Mouse (Mus musculus): ENCODE results near the gene Tmed4.
"Not testable (repeated sequence)": the region's sequence is repeated elsewhere in the genome, so short reads cannot be mapped to it uniquely, and the experiment has no call there.

Gene Tmed4

GRCm38 (mm10) chr11:6273607-6274006 is 1.1 kb downstream of the Tmed4 start:
- DNase-seq (ENCODE audit: low spot score), result no peak

DNA sequence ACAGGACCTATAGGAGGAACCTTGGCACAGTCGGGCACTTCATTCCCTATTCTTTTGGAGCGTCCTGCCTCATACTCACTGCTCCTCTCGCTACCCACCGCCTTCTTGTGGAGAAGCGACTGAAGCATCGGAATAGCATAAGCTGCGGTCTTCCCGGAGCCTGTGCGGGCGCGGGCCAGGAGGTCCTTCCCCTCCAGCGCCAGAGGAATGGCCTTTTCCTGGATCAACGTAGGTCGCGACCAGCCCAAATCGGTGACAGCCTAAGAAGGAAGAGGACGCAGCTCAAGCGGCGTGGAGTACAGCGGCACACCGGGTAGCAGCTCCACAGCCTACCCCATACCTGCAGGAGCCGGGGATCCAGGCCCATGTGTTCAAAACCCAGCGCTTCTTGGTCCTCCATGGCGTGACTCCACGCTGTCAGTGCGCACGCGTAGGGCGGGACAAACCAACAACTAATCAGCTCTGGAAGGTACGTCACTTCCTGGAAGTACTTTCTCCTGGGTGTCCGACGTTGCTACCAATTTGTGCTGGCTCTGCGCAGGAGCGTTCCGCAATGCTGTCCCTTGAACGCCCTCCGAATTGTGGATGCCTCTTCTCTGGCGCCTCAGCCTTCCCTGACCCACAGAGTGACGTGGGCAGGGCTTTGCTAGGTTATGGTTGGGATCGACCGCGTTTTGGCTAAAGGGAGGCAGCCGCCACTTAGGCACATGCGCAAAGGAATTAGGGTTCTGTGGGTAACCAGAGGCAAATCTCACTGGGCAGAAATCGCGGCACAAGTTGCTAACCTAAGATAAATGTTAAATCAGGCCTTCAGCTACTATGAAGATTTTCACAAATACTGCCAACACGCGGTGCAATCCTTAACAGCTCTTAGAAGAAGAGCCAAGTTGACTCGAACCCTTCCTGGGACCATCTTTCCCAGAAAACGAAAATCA is 7.1 kb downstream of the Tmed4 start, which contains the start of gene Ddx56:
Ddx56 (minus strand) TSS at position 453 of the 935 bp plus-strand sequence.
- peak; percentile 91 for DNase-seq (ENCODE audit: low spot score)

- no peak for DNase-seq (ENCODE audit: low spot score)
Measured at GRCm38 (mm10) chr11:6266621-6267020, 8.0 kb downstream of the Tmed4 start.

DNA sequence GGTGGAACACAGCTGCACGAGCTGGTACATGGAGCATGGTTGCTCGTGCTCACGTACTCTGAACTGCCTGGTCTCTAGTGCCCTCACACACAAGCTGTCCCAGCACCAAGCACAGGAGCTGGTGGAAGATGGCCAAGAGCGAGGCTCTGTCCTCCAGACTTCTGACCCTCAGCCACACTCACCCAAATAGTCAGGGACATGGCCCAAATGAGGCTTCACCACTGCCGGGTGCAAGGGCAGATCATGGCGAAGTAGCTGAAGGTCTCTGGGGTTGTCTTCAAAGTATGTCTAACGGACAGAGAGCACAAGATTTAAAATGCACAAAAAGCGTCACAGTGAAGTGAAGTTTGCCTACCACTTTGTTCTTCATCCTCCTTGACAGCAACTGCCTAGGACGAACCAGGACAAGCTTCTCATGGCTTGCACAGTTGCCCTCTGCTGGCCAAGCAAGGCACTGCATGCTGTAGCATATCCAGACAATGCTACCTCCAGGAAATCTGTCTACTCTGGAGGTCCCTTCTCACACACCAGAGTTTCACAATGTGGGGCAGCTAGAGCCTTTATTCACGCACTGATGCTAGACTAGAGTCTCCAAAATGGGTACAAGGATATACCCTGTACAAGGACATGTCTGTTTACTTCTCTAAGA is 13.1 kb downstream of the Tmed4 start:
- peak; percentile 85 for DNase-seq (ENCODE audit: low spot score)

DNA sequence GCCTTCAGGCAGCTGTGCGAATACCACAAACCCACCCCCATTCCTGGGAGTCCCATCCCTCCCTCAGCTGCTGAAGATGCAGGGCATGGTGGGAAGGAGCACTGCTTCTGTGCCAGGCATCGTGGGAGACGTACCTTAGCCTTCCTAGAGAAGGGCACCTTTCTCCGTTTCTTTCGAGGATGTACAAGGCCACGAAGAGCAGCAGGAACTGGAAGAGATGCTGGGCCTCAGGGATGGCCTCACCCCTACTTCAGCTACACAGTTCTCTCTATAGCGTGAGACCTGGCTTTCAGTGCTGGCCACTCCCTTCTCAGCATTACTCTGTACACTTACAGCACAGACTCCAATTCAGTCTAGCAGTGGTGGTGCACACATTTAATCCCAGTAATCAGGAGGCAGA is 15.3 kb downstream of the Tmed4 start:
- DNase-seq (ENCODE audit: low spot score), result no peak

GRCm38 (mm10) chr11:6256490-6257072 is 18.1 kb downstream of the Tmed4 start:
- DNase-seq (ENCODE audit: low spot score), result no peak

- DNase-seq (ENCODE audit: low spot score), result not testable (repeated sequence)
Measured at GRCm38 (mm10) chr11:6254602-6255001, 20.1 kb downstream of the Tmed4 start.

- no peak for DNase-seq (ENCODE audit: low spot score)
Measured at GRCm38 (mm10) chr11:6252824-6253223, 21.8 kb downstream of the Tmed4 start.

DNA sequence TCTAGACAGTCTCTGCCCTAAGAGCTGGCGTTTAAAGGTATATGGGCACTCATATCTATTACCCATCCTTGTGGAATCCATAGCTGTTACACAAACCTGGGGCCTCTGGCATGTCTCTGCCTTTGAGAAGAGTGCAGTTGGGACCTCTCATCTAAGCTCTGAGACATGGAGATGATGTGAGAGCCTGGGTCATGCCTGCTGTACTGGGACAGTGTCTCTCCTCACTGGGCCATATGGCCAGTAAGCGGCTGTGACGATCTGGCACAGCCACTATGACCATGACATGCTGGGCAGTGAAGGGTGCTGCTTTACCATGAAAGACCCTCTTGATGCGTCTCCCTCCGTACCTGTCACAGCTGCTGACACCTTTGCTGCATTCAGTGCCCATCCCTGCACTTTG is 22.4 kb downstream of the Tmed4 start:
- no peak for DNase-seq (ENCODE audit: low spot score)

DNA sequence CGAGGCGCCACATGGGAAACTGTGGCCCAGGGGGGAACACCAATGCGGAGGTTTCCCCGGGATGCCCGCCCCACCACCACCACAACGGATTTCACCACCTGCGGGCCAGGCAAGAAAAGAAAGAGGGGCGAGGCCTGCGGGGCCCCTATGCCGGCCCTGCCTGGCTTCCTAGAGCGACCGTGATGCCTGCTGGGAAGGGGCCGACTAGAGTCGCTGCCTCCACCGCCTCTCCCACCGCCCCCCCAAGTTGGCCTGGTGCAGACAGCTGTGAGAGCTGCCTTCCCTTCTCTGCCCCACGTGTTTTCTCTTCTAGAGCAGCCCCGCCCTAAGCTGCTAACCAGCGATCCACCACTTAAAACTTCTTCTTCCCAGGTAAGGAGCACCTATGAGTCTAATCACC is 30.0 kb downstream of the Tmed4 start:
- no peak for DNase-seq (ENCODE audit: low spot score)

- DNase-seq (ENCODE audit: low spot score), result no peak
Measured at GRCm38 (mm10) chr11:6233025-6233424, 41.6 kb downstream of the Tmed4 start.

GRCm38 (mm10) chr11:6230012-6230411 is 44.7 kb downstream of the Tmed4 start, which contains the start of gene Npc1l1:
TSS of gene Npc1l1 (minus strand) at chr11:6230143.
- no peak for DNase-seq (ENCODE audit: low spot score)

DNA sequence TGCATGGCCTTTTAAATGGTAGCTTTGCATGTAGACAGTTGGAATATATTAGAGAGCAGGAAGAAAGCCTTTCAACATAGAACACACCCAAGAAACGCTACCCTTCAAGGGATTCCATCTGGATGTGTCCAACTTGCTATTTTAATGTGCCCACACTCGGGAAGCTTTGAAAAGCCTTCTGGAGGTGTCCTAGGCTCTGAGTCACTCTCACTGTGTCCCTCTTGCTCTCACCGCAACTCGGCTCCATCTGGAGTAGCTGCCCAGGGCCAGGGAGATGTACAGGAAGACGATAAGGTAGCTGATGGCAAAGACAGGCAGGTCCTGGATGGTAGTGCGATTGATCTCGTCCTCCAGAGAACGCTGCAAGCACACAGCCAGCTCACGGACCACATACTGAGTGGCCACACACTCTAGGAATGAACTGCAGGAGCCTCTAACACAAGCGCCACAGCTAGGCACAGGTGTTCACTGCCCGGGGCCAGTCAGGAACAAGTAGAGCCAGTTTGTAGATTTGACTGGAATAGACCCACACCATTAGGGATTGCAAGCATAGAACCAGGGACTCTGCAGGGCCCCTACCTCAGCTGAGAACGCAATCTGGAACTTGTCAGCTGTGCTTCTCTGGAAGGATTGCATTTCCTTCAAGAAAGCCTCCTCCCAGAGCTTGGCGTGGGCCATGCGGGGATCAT is 50.0 kb downstream of the Tmed4 start:
- DNase-seq (ENCODE audit: low spot score), result no peak

- DNase-seq (ENCODE audit: low spot score), result no peak
Measured at GRCm38 (mm10) chr11:6222187-6222586, 52.5 kb downstream of the Tmed4 start.

Measured in testis, postnatal 10 days (tissue).